Mouse (Mus musculus) forebrain, postnatal 0 days (tissue): Measurements from ENCODE around the gene Tomm70a. TPM values are rescaled to one million over a fixed set of nuclear protein-coding genes. Genes with fewer than 3 reads are reported as not detected.

Experiments
- ATAC-seq: fragments of 200-750 bp; cut with Nextera tagmentation; 2 replicates; pipeline ENCODE4 v1.8.0; 2017; ENCODE audit warnings: mild to moderate bottlenecking, moderate library complexity
- DNase-seq: peaks from one replicate; pipeline ENCODE4 v3.0.0-alpha.2; 2015
- H3K27ac ChIP-seq: fragments of 300-500 bp; sonication (generic); 2 replicates; pipeline ENCODE4 v1.5.1; 2014; ENCODE audit warnings: low read depth, mild to moderate bottlenecking, antibody characterized with exemption, low read length, moderate library complexity, mixed read lengths
- H3K27me3 ChIP-seq: fragments of 300-500 bp; sonication (generic); 2 replicates; pipeline ENCODE4 v1.6.1; 2014; ENCODE audit warnings: mild to moderate bottlenecking, low read length, mixed read lengths; ENCODE audit not compliant: insufficient read depth
- H3K36me3 ChIP-seq: fragments of 300-500 bp; sonication (generic); 2 replicates; pipeline ENCODE4 v1.6.1; 2014; ENCODE audit warnings: mild to moderate bottlenecking, moderate library complexity; ENCODE audit not compliant: insufficient read depth
- H3K4me1 ChIP-seq: fragments of 300-500 bp; sonication (generic); 2 replicates; pipeline ENCODE4 v1.6.1; 2014; ENCODE audit warnings: antibody characterized with exemption; ENCODE audit not compliant: insufficient read depth
- H3K4me2 ChIP-seq: fragments of 300-500 bp; sonication (generic); 2 replicates; pipeline ENCODE4 v1.6.1; 2014; ENCODE audit warnings: low read depth, mild to moderate bottlenecking, moderate library complexity
- H3K4me3 ChIP-seq: fragments of 300-500 bp; sonication (generic); 2 replicates; pipeline ENCODE4 v1.5.1; 2014; ENCODE audit warnings: low read depth, low read length, mixed read lengths
- H3K9ac ChIP-seq: fragments of 300-500 bp; sonication (generic); 2 replicates; pipeline ENCODE4 v1.6.1; 2014; ENCODE audit warnings: mild to moderate bottlenecking
- H3K9me3 ChIP-seq: fragments of 300-500 bp; sonication (generic); 2 replicates; pipeline ENCODE4 v1.6.1; 2016; ENCODE audit warnings: low read length
- CTCF ChIP-seq: sonication (generic); IDR thresholded peaks from 2 replicates; pipeline ENCODE4 v1.5.1; 2016; ENCODE audit warnings: antibody characterized with exemption, control low read depth, low read depth
- WGBS: fragments of 180-500 bp; shearing (Covaris S2); extraction: QIAGEN DNeasy Blood & Tissue Kit; methylation state at CpG from one replicate; pipeline ENCODE4 v1.1.7; 2014; 5-methylcytosine and 5-hydroxymethylcytosine counted together
- polyA plus RNA-seq: library from polyadenylated mRNA; unstranded; fragments of >200 nt; fragmentation: Nextera tagmentation; extraction: Ambion mirVana; gene quantifications from 2 replicates; pipeline ENCODE4 v1.2.1, GENCODE M21; 2015
- total RNA-seq: library from RNA; depleted of rRNA; stranded (reverse); fragments of >200 nt; gene quantifications from 2 replicates; pipeline ENCODE4 v1.2.3, GENCODE M21; 2014

Gene Tomm70a
- total and polyA plus RNA-seq, 2 experiments from 2014 or later = 65.7 to 138 TPM

DNA sequence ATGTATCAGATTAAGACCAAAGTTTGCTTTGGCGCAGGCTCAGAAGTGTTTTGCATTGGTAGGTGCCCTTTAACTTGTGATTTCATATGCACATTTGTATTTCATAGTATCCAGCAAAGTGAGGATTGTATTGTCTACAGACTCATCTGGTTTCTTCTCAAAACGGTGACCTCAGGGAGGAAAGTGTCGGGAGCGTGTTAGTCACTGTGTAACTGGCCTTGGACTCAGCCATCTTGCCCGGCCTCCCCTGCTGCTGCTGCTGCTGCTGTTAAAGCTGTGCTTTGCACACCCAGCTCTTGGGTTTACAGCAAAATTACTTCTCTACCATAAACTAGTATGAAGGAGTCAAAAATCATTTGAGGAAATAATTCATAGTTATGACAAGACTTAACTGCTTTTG, 23.2 kb downstream of the Tomm70a start:
- Histone ChIP-seq H3K9ac (no peak overlapping the region), H3K27me3 (no peaks in the 10 kb centered on the region), H3K36me3 (peaks cover 43% of the 10 kb centered on the region), H3K4me3 (no peak overlapping the region), H3K4me2 (no peak overlapping the region), H3K27ac (no peak overlapping the region), H3K9me3 (no peaks in the 10 kb centered on the region), H3K4me1 (no peaks in the 10 kb centered on the region)
- TF ChIP-seq CTCF = no peak
- ATAC-seq = no peak
- DNase-seq = no peak
- 94% methylated on average over 5 of the region's 5 CpGs for WGBS

DNA sequence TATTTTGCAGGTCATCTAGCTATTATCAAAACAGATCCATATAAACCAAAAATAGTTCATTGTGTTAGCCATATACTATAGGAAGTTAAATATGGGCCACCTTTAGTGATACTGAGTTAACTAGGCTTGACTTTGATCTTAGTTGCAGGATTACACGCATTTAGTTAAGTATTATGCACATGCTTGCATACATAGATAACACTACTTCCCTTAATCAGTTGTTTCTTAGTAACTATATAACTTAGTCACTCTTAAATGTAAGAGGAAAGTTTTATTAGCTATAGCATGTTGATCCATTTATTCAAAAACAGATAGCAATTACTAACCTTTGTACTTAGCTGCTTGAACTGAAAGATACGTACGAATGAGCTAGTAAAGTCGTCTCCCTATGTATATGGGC, 29.9 kb downstream of the Tomm70a start:
- no peak for DNase-seq
- TF ChIP-seq CTCF = no peak
- H3K36me3 ChIP-seq = peaks cover 40% of the 10 kb centered on the region

DNA sequence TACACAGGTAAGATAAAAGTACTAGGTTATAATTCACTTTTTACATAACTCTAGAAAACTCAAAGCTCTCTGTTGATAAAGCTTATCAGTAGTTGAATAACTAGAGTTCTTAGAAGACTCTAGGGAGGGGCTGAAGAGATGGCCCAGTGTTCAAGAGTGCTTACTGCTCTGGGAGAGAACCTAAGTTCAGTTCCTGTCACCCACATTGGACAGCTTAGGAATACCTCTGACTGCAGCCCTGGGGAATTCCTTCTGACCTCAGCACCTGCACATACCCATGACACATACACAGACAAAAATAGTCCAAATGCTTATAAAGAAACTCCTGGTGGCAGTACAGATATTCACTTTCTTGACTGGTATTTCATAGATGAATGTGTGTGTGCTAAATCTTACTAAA, 34.4 kb downstream of the Tomm70a start:
- Histone ChIP-seq H3K4me2 (no peak overlapping the region), H3K9me3 (no peaks in the 10 kb centered on the region), H3K36me3 (peaks cover 57% of the 10 kb centered on the region), H3K9ac (no peak overlapping the region), H3K27ac (no peak overlapping the region), H3K27me3 (no peaks in the 10 kb centered on the region), H3K4me3 (no peak overlapping the region), H3K4me1 (no peaks in the 10 kb centered on the region)
- TF ChIP-seq CTCF = no peak
- DNase-seq (no peak), ATAC-seq (no peak)

More for the DNA sequence above, 29.9 kb downstream of the Tomm70a start:
- no peaks in the 10 kb centered on the region for H3K27me3 ChIP-seq
- no peak overlapping the region for H3K4me3 ChIP-seq
- H3K9ac ChIP-seq = no peak overlapping the region
- H3K9me3 ChIP-seq = no peaks in the 10 kb centered on the region
- no peak overlapping the region for H3K27ac ChIP-seq
- no peak overlapping the region for H3K4me2 ChIP-seq
- 97% methylated on average over 4 of the region's 4 CpGs for WGBS
- no peaks in the 10 kb centered on the region for H3K4me1 ChIP-seq
- no peak for ATAC-seq

DNA sequence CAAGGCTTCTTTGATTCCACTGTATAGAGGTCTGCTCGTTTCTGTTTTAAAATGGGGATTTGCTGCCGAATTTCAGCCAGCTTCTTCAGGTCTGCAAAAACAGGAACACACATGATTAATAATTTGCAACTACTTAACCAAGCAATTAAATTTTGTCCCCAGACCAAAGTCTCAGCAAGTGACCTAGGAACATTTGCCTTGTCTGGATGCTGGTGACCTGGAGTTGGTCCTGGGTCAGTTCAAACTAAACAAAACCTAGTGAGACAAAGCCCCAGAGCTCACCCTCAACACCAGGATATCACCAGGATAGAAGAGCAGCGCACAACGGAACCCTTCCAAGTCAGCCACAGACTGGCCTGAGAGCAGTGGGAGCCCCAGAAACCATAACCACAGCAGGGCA, 35.6 kb downstream of the Tomm70a start:
- H3K9me3 ChIP-seq = no peaks in the 10 kb centered on the region
- no peak overlapping the region for H3K4me2 ChIP-seq
- no peak overlapping the region for H3K4me3 ChIP-seq
- H3K27me3 ChIP-seq = no peaks in the 10 kb centered on the region
- DNase-seq (no peak), ATAC-seq (no peak)
- no peak overlapping the region for H3K27ac ChIP-seq
- no peak for TF ChIP-seq CTCF
- no peaks in the 10 kb centered on the region for H3K4me1 ChIP-seq
- H3K9ac ChIP-seq = no peak overlapping the region
- 89% methylated on average over 4 of the region's 4 CpGs for WGBS
- H3K36me3 ChIP-seq = peaks cover 52% of the 10 kb centered on the region

DNA sequence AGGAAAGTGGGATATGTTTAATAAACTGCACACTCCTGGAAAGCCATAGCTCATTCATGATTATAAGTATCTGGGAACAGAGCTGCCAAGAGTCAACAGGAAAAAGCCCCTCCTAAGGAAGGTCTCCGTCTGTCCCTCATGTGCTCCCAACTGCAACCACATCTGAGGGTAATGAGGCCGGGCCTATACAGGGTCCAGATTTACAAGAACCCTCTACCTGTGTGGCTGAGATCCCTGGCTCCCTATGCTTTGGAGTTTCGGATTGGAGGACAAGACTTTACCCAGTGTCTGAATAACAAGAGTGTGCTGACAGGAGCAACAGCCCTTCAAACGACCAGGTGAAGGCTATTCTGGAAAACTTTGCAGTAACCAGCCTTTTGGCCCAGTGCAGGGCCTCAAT, 36.2 kb downstream of the Tomm70a start:
- WGBS = 79% methylated on average over 4 of the region's 4 CpGs
- peaks cover 46% of the 10 kb centered on the region for H3K36me3 ChIP-seq

DNA sequence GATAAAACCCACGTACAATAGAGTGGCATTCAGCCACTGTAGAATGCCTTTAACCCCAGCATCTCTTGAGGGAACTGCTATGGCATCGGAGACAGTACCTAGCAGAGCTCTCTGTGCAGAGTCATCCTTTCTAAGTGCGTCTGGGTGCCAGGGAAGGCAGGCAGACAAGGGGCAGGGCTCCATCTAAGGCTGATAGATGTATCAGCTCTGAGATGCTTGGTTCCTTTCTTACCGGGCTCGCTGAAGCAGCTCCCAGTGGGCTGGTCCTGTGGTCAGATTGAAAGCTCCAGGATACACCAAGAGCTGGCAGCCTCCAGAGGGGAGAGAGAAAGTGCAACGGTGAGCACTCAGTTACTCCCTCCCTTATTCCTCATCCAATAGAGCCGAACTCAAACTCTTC, 38.3 kb downstream of the Tomm70a start:
- H3K4me1 ChIP-seq = no peaks in the 10 kb centered on the region
- ATAC-seq = no peak

More for the DNA sequence above, 36.2 kb downstream of the Tomm70a start:
- Histone ChIP-seq H3K9me3 (no peaks in the 10 kb centered on the region), H3K27me3 (no peaks in the 10 kb centered on the region), H3K9ac (no peak overlapping the region), H3K27ac (no peak overlapping the region), H3K4me1 (no peaks in the 10 kb centered on the region), H3K4me3 (no peak overlapping the region), H3K4me2 (no peak overlapping the region)
- DNase-seq (no peak), ATAC-seq (no peak)
- TF ChIP-seq CTCF = no peak

DNA sequence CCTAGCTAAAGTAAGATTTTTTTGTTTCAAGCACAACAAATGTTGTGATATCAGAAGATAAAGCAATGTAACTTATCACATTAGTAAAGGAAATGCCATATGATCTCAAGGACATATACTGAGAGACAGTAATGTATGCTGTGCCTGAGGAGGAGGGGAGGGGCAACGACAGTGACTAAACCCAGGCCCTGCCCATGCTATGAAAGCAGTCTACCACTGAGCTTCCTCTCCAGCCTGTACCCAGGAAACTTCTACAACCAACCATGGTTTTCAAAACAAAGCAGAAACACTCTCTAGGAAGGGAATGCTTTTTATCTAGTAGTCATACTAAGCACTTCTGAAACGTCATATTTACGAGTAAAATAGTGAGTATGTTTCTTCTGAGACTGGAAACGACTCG, 41.3 kb downstream of the Tomm70a start:
- no peaks in the 10 kb centered on the region for H3K27me3 ChIP-seq
- H3K27ac ChIP-seq = no peak overlapping the region
- no peak for ATAC-seq
- H3K4me1 ChIP-seq = peaks cover 5% of the 10 kb centered on the region; the same call in 1 of the 2 replicates
- H3K9me3 ChIP-seq = no peaks in the 10 kb centered on the region
- no peak overlapping the region for H3K4me3 ChIP-seq
- no peak for TF ChIP-seq CTCF
- DNase-seq = no peak
- H3K36me3 ChIP-seq = peaks cover 25% of the 10 kb centered on the region
- no peak overlapping the region for H3K9ac ChIP-seq
- whole genome bisulfite sequencing = 93% methylated on average over 5 of the region's 5 CpGs
- no peak overlapping the region for H3K4me2 ChIP-seq

More for the DNA sequence above, 38.3 kb downstream of the Tomm70a start:
- no peak for DNase-seq
- no peak overlapping the region for H3K9ac ChIP-seq
- TF ChIP-seq CTCF = no peak
- H3K4me2 ChIP-seq = no peak overlapping the region
- WGBS = 66% methylated on average over 7 of the region's 7 CpGs
- H3K27ac ChIP-seq = no peak overlapping the region
- H3K27me3 ChIP-seq = no peaks in the 10 kb centered on the region
- H3K9me3 ChIP-seq = no peaks in the 10 kb centered on the region
- peaks cover 38% of the 10 kb centered on the region for H3K36me3 ChIP-seq
- no peak overlapping the region for H3K4me3 ChIP-seq

DNA sequence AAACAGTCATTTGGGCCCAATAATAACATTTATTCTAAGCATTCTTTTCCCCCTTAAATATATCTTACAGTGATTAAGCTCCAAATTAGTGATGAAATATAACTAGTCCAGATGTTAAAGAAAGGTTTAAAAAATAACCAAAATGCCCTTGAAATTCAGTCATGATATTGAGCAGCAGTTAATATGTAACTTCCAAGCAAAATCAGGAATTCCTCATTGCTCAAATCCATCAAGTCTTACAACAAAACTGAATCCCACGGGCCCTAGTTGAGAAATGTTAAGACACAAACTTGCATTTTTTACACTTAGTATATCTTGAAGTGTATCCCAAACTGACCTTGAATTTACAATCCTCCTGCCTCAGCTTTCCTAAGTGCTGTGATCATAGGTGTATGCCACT, 42.2 kb downstream of the Tomm70a start:
- no peaks in the 10 kb centered on the region for H3K9me3 ChIP-seq
- peaks cover 16% of the 10 kb centered on the region; the same call in 1 of the 2 replicates for H3K36me3 ChIP-seq
- TF ChIP-seq CTCF = no peak
- ATAC-seq (no peak), DNase-seq (no peak)
- H3K4me2 ChIP-seq = no peak overlapping the region
- H3K27ac ChIP-seq = no peak overlapping the region
- WGBS = 89% methylated on average over 1 of the region's 1 CpGs
- H3K4me1 ChIP-seq = peaks cover 6% of the 10 kb centered on the region; the same call in 1 of the 2 replicates
- H3K27me3 ChIP-seq = no peaks in the 10 kb centered on the region
- H3K9ac ChIP-seq = no peak overlapping the region
- no peak overlapping the region for H3K4me3 ChIP-seq
